Mouse (Mus musculus): Measurements from ENCODE around the gene Gm45837. TPM values are rescaled to one million over a fixed set of nuclear protein-coding genes. Genes with fewer than 3 reads are reported as not detected.
"Not testable (repeated sequence)": the region's sequence is repeated elsewhere in the genome, so short reads cannot be mapped to it uniquely, and the experiment has no call there.

Gm45837 gene
- polyA plus RNA-seq, 1 experiment = not detected

DNA sequence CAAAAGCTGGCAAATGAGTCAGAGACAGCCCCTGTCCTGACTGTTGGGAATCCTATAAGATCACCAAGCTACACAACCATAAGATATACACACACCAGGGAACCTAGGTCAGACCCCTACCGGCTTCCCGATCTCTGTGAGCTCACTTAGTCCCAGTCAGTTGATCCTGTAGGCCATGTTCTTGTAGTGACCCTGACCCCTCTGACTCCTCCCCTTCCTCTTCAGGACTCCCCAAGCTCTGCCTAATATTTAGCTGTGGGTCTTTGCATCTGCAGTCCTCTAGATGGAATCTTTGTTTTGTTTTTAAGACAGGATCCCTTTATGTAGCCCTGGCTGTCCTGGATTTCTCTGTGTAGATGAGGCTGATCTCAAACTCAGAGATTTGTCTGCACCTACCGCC, 138.6 kb downstream of the Gm45837 start:
- TF ChIP-seq POLR2A (IDR thresholded peaks at IDR 0.05; ENCODE audit: control insufficient read depth, extremely low read depth, insufficient read depth, low read length, poor library complexity) (no peak), CTCF (IDR thresholded peaks at IDR 0.05; ENCODE audit: borderline replicate concordance, control insufficient read depth, extremely low read depth, insufficient read depth, low read length, poor library complexity) (no peak)
- no peak overlapping the region for H3K27ac ChIP-seq (ENCODE audit: control insufficient read depth, insufficient read depth, low read length)

DNA sequence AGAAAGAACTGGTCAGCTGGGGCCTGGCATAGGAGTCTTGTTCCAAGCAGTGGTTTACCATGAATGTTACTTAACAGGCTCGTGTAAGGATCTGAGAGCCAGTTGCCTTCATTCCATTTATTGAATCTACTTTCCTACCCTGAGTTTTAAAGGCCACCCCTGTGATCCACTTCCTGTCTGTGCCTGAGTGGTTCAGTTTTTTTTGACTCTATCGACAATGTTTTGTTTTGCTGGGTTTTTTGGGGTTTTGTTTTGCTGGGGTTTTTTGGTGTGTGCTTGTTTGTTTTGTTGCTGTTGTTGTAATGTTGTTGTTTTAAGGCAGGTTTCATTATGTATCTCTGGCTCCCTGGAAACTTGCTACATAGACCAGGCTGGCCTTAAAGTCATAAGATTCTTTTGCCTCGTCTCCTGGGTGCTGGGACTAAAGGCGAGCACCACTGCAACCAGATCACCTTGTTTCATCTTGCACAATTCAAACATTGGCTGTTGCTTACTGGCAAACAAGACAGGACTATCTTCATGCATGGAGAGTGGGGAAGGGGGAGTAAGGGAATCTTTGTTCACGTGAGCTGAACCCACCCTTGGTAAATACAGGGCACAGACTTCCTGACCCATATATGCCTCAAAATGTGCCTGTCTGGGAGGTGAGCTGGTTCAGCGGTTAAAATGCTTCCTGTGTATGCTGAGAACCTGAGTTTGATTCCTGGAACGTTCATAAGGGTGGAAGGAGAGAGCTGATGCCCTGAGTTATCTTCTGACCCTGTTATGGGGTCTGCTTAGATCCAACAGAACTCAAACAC, 140.2 kb downstream of the Gm45837 start:
- DNase-seq = peak; percentile 18
- H3K4me3 ChIP-seq (ENCODE audit: control insufficient read depth, insufficient read depth, low read length) = no peak overlapping the region
- peak overlapping the region; percentile 66 for H3K27ac ChIP-seq (ENCODE audit: control insufficient read depth, insufficient read depth, low read length)

More for the DNA sequence above, 138.6 kb downstream of the Gm45837 start:
- 97% methylated on average over 3 of the region's 3 CpGs for WGBS
- no peak overlapping the region for H3K4me3 ChIP-seq (ENCODE audit: control insufficient read depth, insufficient read depth, low read length)
- H3K4me1 ChIP-seq (replicated peaks; ENCODE audit: control insufficient read depth, insufficient read depth, low read length) = peaks cover 17% of the 10 kb centered on the region
- H3K36me3 ChIP-seq (ENCODE audit: control insufficient read depth, insufficient read depth, low read length) = no peaks in the 10 kb centered on the region
- H3K27me3 ChIP-seq (ENCODE audit: control insufficient read depth, insufficient read depth, low read length) = no peaks in the 10 kb centered on the region
- DNase-seq = no peak

DNA sequence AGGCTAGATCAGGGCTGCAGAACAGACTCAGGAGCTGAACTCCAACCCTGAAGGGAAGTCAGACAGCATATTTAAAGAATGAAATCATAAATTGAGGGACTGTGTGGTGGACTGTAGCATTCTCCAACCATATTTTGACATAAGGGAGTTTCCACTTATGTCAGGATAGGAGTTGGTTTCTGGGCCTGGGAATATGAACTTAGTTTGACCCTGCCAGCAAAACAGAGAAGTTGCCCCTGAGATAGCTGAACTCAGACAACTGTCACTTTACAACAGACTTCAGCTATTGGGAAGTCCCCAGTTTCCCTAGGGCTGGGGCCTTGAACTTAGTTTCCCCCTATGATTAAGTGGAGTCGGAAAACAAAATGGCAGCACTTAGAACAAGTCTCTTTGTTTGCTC, 140.8 kb downstream of the Gm45837 start:
- Histone ChIP-seq H3K27me3 (ENCODE audit: control insufficient read depth, insufficient read depth, low read length) (no peaks in the 10 kb centered on the region), H3K36me3 (ENCODE audit: control insufficient read depth, insufficient read depth, low read length) (no peaks in the 10 kb centered on the region), H3K4me1 (replicated peaks; ENCODE audit: control insufficient read depth, insufficient read depth, low read length) (peaks cover 17% of the 10 kb centered on the region), H3K27ac (ENCODE audit: control insufficient read depth, insufficient read depth, low read length) (no peak overlapping the region; the same call in 1 of the 2 replicates), H3K4me3 (ENCODE audit: control insufficient read depth, insufficient read depth, low read length) (no peak overlapping the region)
- no peak for DNase-seq
- WGBS = 83% methylated on average over 1 of the region's 1 CpGs
- TF ChIP-seq POLR2A (IDR thresholded peaks at IDR 0.05; ENCODE audit: control insufficient read depth, extremely low read depth, insufficient read depth, low read length, poor library complexity) (no peak), CTCF (IDR thresholded peaks at IDR 0.05; ENCODE audit: borderline replicate concordance, control insufficient read depth, extremely low read depth, insufficient read depth, low read length, poor library complexity) (no peak)

More for the DNA sequence above, 140.2 kb downstream of the Gm45837 start:
- 19% methylated on average over 7 of the region's 7 CpGs for WGBS
- TF ChIP-seq CTCF (IDR thresholded peaks at IDR 0.05; ENCODE audit: borderline replicate concordance, control insufficient read depth, extremely low read depth, insufficient read depth, low read length, poor library complexity) (no peak), POLR2A (IDR thresholded peaks at IDR 0.05; ENCODE audit: control insufficient read depth, extremely low read depth, insufficient read depth, low read length, poor library complexity) (no peak)
- no peaks in the 10 kb centered on the region for H3K27me3 ChIP-seq (ENCODE audit: control insufficient read depth, insufficient read depth, low read length)
- H3K36me3 ChIP-seq (ENCODE audit: control insufficient read depth, insufficient read depth, low read length) = no peaks in the 10 kb centered on the region
- H3K4me1 ChIP-seq (replicated peaks; ENCODE audit: control insufficient read depth, insufficient read depth, low read length) = peaks cover 17% of the 10 kb centered on the region

GRCm38 (mm10) chr7:101555473-101555872, 144.8 kb downstream of the Gm45837 start:
- H3K4me3 ChIP-seq (ENCODE audit: control insufficient read depth, insufficient read depth, low read length); H3K36me3 ChIP-seq (ENCODE audit: control insufficient read depth, insufficient read depth, low read length); H3K27ac ChIP-seq (ENCODE audit: control insufficient read depth, insufficient read depth, low read length); DNase-seq; H3K27me3 ChIP-seq (ENCODE audit: control insufficient read depth, insufficient read depth, low read length): not testable (repeated sequence)
- WGBS = 11% methylated on average over 3 of the region's 3 CpGs
- peaks cover 13% of the 10 kb centered on the region for H3K4me1 ChIP-seq (replicated peaks; ENCODE audit: control insufficient read depth, insufficient read depth, low read length)

DNA sequence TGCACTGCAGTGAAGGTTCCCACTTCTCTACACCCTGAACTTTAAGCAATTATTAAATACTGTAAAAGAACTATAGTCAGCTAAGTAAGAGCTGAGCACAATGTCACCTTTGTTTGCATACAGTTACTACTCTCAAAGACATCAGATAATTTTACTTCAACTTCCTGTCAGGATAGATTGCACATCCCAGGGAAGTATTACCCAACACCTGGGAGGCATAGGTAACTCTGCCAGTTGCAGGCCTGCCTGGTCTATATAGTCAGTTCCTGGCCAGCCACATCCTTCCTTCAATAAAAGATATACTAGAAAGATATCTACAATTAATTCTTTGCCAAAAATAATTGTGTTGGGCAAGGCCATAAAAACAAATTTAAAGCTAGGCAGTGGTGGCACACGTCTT, 146.7 kb downstream of the Gm45837 start:
- H3K27ac ChIP-seq (ENCODE audit: control insufficient read depth, insufficient read depth, low read length) = no peak overlapping the region
- 87% methylated on average over 1 of the region's 1 CpGs for WGBS
- no peak for DNase-seq
- H3K4me3 ChIP-seq (ENCODE audit: control insufficient read depth, insufficient read depth, low read length) = no peak overlapping the region
- no peaks in the 10 kb centered on the region for H3K27me3 ChIP-seq (ENCODE audit: control insufficient read depth, insufficient read depth, low read length)
- H3K36me3 ChIP-seq (ENCODE audit: control insufficient read depth, insufficient read depth, low read length) = no peaks in the 10 kb centered on the region
- H3K4me1 ChIP-seq (replicated peaks; ENCODE audit: control insufficient read depth, insufficient read depth, low read length) = peaks cover 4% of the 10 kb centered on the region; the same call in 1 of the 2 replicates
- TF ChIP-seq POLR2A (IDR thresholded peaks at IDR 0.05; ENCODE audit: control insufficient read depth, extremely low read depth, insufficient read depth, low read length, poor library complexity) (no peak), CTCF (IDR thresholded peaks at IDR 0.05; ENCODE audit: borderline replicate concordance, control insufficient read depth, extremely low read depth, insufficient read depth, low read length, poor library complexity) (no peak)

DNA sequence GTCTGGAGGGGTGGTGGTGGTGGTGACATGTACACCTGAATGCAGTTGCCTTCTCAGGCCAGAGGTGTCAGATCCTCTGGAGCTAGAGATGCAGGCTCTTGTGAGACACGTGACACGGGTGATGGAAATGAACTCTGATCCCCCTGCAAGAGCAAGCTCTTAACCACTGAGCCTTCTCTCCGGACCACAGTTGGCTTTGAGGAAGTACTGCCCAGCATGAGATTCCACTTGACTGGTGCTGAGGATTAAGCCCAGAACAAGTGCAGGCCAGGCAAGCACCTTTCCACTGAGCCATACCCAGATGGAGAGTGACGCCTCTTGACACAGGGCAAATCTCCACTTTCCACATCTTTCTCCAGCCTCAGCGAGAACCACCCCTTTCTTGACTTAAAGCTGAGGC, 148.7 kb downstream of the Gm45837 start:
- not testable (repeated sequence) for DNase-seq; H3K4me3 ChIP-seq (ENCODE audit: control insufficient read depth, insufficient read depth, low read length); H3K4me1 ChIP-seq (replicated peaks; ENCODE audit: control insufficient read depth, insufficient read depth, low read length); H3K27me3 ChIP-seq (ENCODE audit: control insufficient read depth, insufficient read depth, low read length); H3K27ac ChIP-seq (ENCODE audit: control insufficient read depth, insufficient read depth, low read length); H3K36me3 ChIP-seq (ENCODE audit: control insufficient read depth, insufficient read depth, low read length)
- WGBS = 87% methylated on average over 5 of the region's 5 CpGs

Other genes with a start within 250 kb of the Gm45837 start
- 76.9 and 89.9 TPM in 2 replicates for gene Atg16l2, start 108.6 kb upstream of the Gm45837 start, polyA plus RNA-seq (2012; rRNA removed)
- gene Stard10, start 93.8 kb upstream of the Gm45837 start, polyA plus RNA-seq (2012; rRNA removed) = 25.4 and 31.4 TPM in 2 replicates
- gene Arap1, start 62.8 kb upstream of the Gm45837 start, polyA plus RNA-seq (2012; rRNA removed) = 190 and 225 TPM in 2 replicates
- gene Pde2a, start 10.8 kb downstream of the Gm45837 start, polyA plus RNA-seq (2012; rRNA removed) = 8.2 and 12.0 TPM in 2 replicates
- gene Art2b, start 174.7 kb downstream of the Gm45837 start, polyA plus RNA-seq (2012; rRNA removed) = 4.5 and 5.4 TPM in 2 replicates